Mouse (Mus musculus): Measurements from ENCODE around the gene Foxf1. TPM values are rescaled to one million over a fixed set of nuclear protein-coding genes. Genes with fewer than 3 reads are reported as not detected.

Foxf1 gene
- polyA plus RNA-seq, 1 experiment from 2014 or later = 2.8 TPM

DNA sequence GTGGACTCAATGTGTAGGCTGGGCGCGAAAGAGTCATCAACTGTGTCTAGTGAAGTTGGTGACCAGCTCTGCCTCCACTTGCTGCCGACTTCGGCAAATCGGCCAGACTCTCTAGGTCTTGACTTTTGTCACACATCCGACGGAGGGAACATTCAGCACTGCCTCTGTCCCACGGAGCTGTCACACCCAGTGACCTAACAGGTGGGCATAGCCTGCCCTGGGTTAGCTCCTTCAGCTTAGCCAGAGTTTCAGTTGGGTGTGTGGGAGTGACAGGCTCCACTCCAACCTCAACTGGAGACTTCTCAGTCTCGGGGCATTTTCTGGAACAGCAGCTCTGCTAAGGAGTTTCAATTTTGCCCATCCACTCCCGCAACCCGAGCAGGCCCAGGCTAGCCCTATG, 50.3 kb downstream of the Foxf1 start:
- Histone ChIP-seq H3K4me1 (replicated peaks) (no peaks in the 10 kb centered on the region), H3K27me3 (peaks cover 30% of the 10 kb centered on the region), H3K4me3 (replicated peaks) (no peak overlapping the region), H3K36me3 (replicated peaks) (no peaks in the 10 kb centered on the region), H3K9ac (no peak overlapping the region), H3K4me2 (no peak overlapping the region), H3K9me3 (replicated peaks) (no peaks in the 10 kb centered on the region), H3K27ac (replicated peaks) (no peak overlapping the region)
- no peak for ATAC-seq (ENCODE audit: insufficient read depth)
- 73% methylated on average over 11 of the region's 11 CpGs for WGBS (ENCODE audit: insufficient replicate concordance)

DNA sequence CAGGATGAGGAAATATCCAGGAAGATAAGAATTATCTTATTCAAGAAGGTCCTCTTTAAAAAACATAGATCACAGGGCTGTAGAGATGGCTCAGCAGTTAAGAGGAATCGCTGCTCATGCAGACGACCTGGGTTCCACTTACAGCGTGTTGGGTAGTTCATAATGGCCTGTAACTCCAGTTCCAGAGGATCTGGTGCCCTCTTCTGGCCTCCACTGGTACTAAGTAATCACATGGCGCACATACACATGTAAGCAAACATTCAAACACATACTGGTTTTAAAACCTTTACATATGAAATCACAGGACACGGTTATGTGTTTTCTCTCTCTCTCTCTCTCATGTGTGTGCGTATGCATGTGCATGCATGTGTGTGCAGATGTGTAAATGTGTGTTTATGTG, 52.7 kb downstream of the Foxf1 start:
- ATAC-seq (ENCODE audit: insufficient read depth) = no peak
- 79% methylated on average over 6 of the region's 6 CpGs for WGBS (ENCODE audit: insufficient replicate concordance)

More for the DNA sequence above, 52.7 kb downstream of the Foxf1 start:
- Histone ChIP-seq H3K4me3 (replicated peaks) (no peak overlapping the region), H3K27me3 (peaks cover 12% of the 10 kb centered on the region), H3K4me2 (no peak overlapping the region), H3K36me3 (replicated peaks) (no peaks in the 10 kb centered on the region), H3K9ac (no peak overlapping the region), H3K9me3 (replicated peaks) (no peaks in the 10 kb centered on the region), H3K27ac (replicated peaks) (no peak overlapping the region), H3K4me1 (replicated peaks) (no peaks in the 10 kb centered on the region)

Small RNA genes lying within 50 kb of the gene (microRNA-seq; reads per million reads assigned to microRNA genes)
- gene Gm27530 = not detected

Other genes with a start within 250 kb of the Foxf1 start
- gene Mthfsd, start 24.0 kb downstream of the Foxf1 start, polyA plus RNA-seq (2015; fragmentation: Nextera tagmentation; extraction: Ambion mirVana) = 19.3 and 19.8 TPM in 2 replicates
- not detected in 2 replicates for gene Foxc2, start 31.8 kb downstream of the Foxf1 start, polyA plus RNA-seq (2015; fragmentation: Nextera tagmentation; extraction: Ambion mirVana)
- 0.09 and 0.12 TPM in 2 replicates for gene Foxl1, start 43.6 kb downstream of the Foxf1 start, polyA plus RNA-seq (2015; fragmentation: Nextera tagmentation; extraction: Ambion mirVana)

Data from liver, embryonic 15.5 days (tissue).